Mouse (Mus musculus) myocyte (in vitro differentiated cells): Measurements from ENCODE around the gene Rbbp9.

ENCODE experiments used
- E2F4 ChIP-seq: IDR thresholded peaks from one replicate; pipeline ENCODE4 v1.6.1; 2011; ENCODE audit warnings: mild to moderate bottlenecking, control low read depth, moderate library complexity; ENCODE audit not compliant: insufficient read depth
- MAX ChIP-seq: IDR thresholded peaks from one replicate; pipeline ENCODE4 v1.6.1; 2011; ENCODE audit warnings: low read depth, mild to moderate bottlenecking, control low read depth
- MYOG ChIP-seq, 3 experiments: IDR thresholded peaks; one replicate each; pipeline ENCODE4 v1.6.1; 2011; ENCODE audit warnings: control low read depth in 2 of 3, low read depth in 2 of 3, mild to moderate bottlenecking in 2 of 3; ENCODE audit not compliant: insufficient read length in 2 of 3, control insufficient read depth in 1 of 3, insufficient read depth in 1 of 3
- POLR2A ChIP-seq: IDR thresholded peaks from one replicate; pipeline ENCODE4 v1.6.1; 2011; ENCODE audit warnings: low read depth, mild to moderate bottlenecking, control low read depth, moderate library complexity; ENCODE audit not compliant: insufficient read length
- POLR2AphosphoS2 ChIP-seq: IDR thresholded peaks from one replicate; pipeline ENCODE4 v1.6.1; 2011; ENCODE audit warnings: low read depth, control low read depth; ENCODE audit not compliant: insufficient read length
- REST ChIP-seq: IDR thresholded peaks from one replicate; pipeline ENCODE4 v1.6.1; 2011; ENCODE audit warnings: mild to moderate bottlenecking, control low read depth, moderate library complexity; ENCODE audit not compliant: insufficient read depth, insufficient read length
- TCF12 ChIP-seq: IDR thresholded peaks from one replicate; pipeline ENCODE4 v1.6.1; 2011; ENCODE audit warnings: mild to moderate bottlenecking, control low read depth; ENCODE audit not compliant: poor library complexity, insufficient read depth, severe bottlenecking
- TCF3 ChIP-seq: IDR thresholded peaks from one replicate; pipeline ENCODE4 v1.6.1; 2011; ENCODE audit warnings: low read depth, control low read depth; ENCODE audit not compliant: insufficient read length
- USF1 ChIP-seq: IDR thresholded peaks from one replicate; pipeline ENCODE4 v1.6.1; 2011; ENCODE audit warnings: low read depth, mild to moderate bottlenecking, control low read depth, moderate library complexity

DNA sequence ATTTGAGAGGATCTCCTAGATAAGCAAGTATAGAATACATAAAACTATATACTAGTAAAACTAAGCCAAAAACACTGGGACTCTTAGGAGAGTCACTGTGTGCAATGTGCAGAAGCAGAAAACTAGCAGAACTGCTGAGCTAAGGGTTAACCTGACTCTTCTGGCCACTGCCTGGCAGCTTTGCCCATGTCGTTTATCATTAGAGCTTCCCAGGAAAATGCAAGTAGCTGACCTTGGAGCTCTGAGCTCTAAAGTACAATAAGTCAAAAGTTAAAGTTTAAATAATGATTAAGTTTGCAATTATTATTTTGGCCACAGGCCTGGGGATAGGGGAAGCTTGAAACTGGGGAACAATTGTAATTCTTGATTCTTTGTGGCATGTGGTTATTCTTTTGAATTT, 5.2 kb downstream of the Rbbp9 start:
- TF ChIP-seq POLR2A: no peak
- no peak for TF ChIP-seq E2F4
- TF ChIP-seq USF1: no peak
- TF ChIP-seq POLR2AphosphoS2: no peak
- TF ChIP-seq MYOG (IDR thresholded peaks at IDR 0.05; ENCODE audit: control insufficient read depth in 1 of 3, insufficient read depth in 1 of 3, insufficient read length in 2 of 3, low read depth in 2 of 3): no peak
- TF ChIP-seq TCF3: no peak
- no peak for TF ChIP-seq MAX
- TF ChIP-seq REST: no peak
- no peak for TF ChIP-seq TCF12
